Mouse (Mus musculus): ENCODE results near the gene Sema3b.

DNA sequence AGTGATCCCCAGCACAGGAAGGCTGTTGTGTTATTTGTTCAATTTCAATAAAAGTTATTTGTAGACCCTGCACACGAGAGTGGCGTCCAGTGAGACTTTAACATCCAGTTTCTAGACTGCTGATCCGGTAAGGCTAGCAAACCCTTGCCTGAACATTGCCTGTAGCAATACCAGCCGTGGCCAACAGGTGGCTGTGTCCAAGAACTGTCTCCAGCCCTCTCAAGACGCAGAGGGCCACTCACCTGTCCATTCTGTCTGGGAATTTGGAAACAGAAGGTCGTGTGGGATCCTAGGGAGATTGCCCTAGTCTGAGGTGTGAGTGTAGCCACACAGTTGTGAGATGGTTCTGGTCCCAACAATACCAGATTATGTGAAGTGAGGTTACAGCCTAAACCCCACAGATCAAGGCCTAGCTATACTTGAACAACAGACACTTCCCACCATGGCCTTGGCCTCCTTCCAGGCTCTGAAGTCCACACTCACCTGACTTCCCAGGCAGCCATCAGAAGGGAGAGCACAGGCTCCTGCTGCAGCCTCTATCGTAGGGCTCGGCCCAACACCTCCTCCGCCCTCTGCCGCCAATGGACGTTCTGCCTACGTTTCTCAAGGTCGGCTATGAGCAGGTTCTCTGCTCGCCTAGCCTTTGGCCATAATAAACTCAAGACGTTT, 42.9 kb downstream of the Sema3b start:
- TF ChIP-seq CTCF (IDR thresholded peaks at IDR 0.05; ENCODE audit: borderline replicate concordance, insufficient read depth, low read length): peak; percentile 83; the same call in 1 of the 2 replicates
- no peak for TF ChIP-seq POLR2A (IDR thresholded peaks at IDR 0.05; ENCODE audit: low read depth, low read length)
